8 mouse cellular contexts compared by ENCODE assay signal in genomic region chr7:125560146-125560785, GRCm38 (mm10). TPM values are rescaled to one million over a fixed set of nuclear protein-coding genes. Genes with fewer than 3 reads are reported as not detected.
A peak's percentile ranks its signal among the peaks of the same experiment; 100 is the strongest.
DNase-seq lines count a peak whose midpoint lies in the region; ATAC-seq and TF ChIP-seq lines count a peak whose summit lies in the region.

No protein-coding gene starts in this region.

- WGBS in liver, adult 2 months, result 41% methylated on average over 7 of the region's 7 CpGs
- whole genome bisulfite sequencing in liver, embryonic 11.5 days, result 82% methylated on average over 7 of the region's 7 CpGs

- intact Hi-C loops in gastrocnemius, postnatal 36 days (cut with DNase I), result no loop called here

- H3K4me2 ChIP-seq in liver, embryonic 11.5 days, result no peak overlapping the region

- peaks cover 51% of the 10 kb centered on the region for H3K4me1 ChIP-seq in liver, adult 2 months (ENCODE audit: control insufficient read depth, insufficient read depth, low read length)
- H3K4me1 ChIP-seq in liver, embryonic 11.5 days (replicated peaks; ENCODE audit: control insufficient read depth, insufficient read depth, low read length), result peaks cover 21% of the 10 kb centered on the region

- H3K27ac ChIP-seq in liver, adult 2 months (replicated peaks; ENCODE audit: insufficient read depth, low read depth, low read length), result peak overlapping the region; percentile 22
- no peak overlapping the region for H3K27ac ChIP-seq in liver, embryonic 11.5 days (ENCODE audit: low read depth, low read length)

- no peaks in the 10 kb centered on the region for H3K27me3 ChIP-seq in liver, adult 2 months (ENCODE audit: control insufficient read depth, insufficient read depth, low read length)
- H3K27me3 ChIP-seq in liver, embryonic 11.5 days (replicated peaks; ENCODE audit: control insufficient read depth, insufficient read depth, low read length), result no peaks in the 10 kb centered on the region

- peak; percentile 35 to 44 for DNase-seq in adrenal gland, adult 18-20 months (ENCODE audit: low spot score in 2 of 2)
- no peak for DNase-seq in adrenal gland, adult 8-10 months
- peak; percentile 63 for DNase-seq in liver, adult 2 months (ENCODE audit: extremely low read depth, low read depth, low spot score)
- no peak for DNase-seq in liver, embryonic 11.5 days (ENCODE audit: low spot score)
- peak; percentile 49 to 53 for DNase-seq in gastrocnemius, postnatal 36 days
- peak; percentile 88 for DNase-seq in lung, postnatal 25 days (ENCODE audit: low spot score)
- no peak for DNase-seq in testis, postnatal 10 days (ENCODE audit: low spot score)
- DNase-seq in layer of hippocampus, adult 18-20 months (ENCODE audit: low spot score in 2 of 2), result no peak

- H3K79me2 ChIP-seq in liver, adult 2 months (ENCODE audit: control insufficient read depth, insufficient read depth, low read length), result peaks cover 60% of the 10 kb centered on the region; the same call in 1 of the 2 replicates

- no peak for TF ChIP-seq POLR2A in liver, adult 2 months (IDR thresholded peaks at IDR 0.05; ENCODE audit: extremely low read depth, insufficient read depth, low read length)

- peaks cover 2% of the 10 kb centered on the region; the same call in 1 of the 2 replicates for H3K36me3 ChIP-seq in liver, adult 2 months (ENCODE audit: control insufficient read depth, insufficient read depth, low read length)
- H3K36me3 ChIP-seq in liver, embryonic 11.5 days (ENCODE audit: control insufficient read depth, insufficient read depth, low read length), result no peaks in the 10 kb centered on the region

- no peak overlapping the region for H3K9ac ChIP-seq in liver, adult 2 months (ENCODE audit: low read depth, low read length)
- H3K9ac ChIP-seq in liver, embryonic 11.5 days (ENCODE audit: low read depth, low read length), result no peak overlapping the region

- H3K9me3 ChIP-seq in liver, embryonic 11.5 days (ENCODE audit: control insufficient read depth, low read length), result no peaks in the 10 kb centered on the region

- TF ChIP-seq CTCF in liver, adult 2 months (IDR thresholded peaks at IDR 0.05; ENCODE audit: low read depth, low read length), result no peak

- no peak overlapping the region for H3K4me3 ChIP-seq in liver, adult 2 months (ENCODE audit: insufficient read depth, low read depth, low read length)
- H3K4me3 ChIP-seq in liver, embryonic 11.5 days (ENCODE audit: low read depth, low read length), result no peak overlapping the region

- ATAC-seq in liver, embryonic 11.5 days (replicated peaks; ENCODE audit: low FRiP score), result no peak

RNA-seq across cellular contexts. Expression of gene Il4ra, which starts 8.3 kb away (rescaled TPM):
- 100 to 1,000 TPM in 1 of 2 experiments, 10 to 100 TPM in 1; 39.6 to 199 TPM for total RNA-seq in adrenal gland, adult 18-20 months (2021)
- 100 to 1,000 TPM in 2 of 4 experiments, 10 to 100 TPM in 2; 33.7 to 203 (median 102) TPM for total RNA-seq in adrenal gland, adult 8-10 months (2022)
- total RNA-seq in liver, adult 2 months (2014; rRNA removed), result 11.3 and 16.6 TPM in 2 replicates
- 18.7 and 24.0 TPM in 2 replicates for polyA plus RNA-seq in liver, adult 2 months (2012; rRNA removed)
- polyA plus RNA-seq in liver, embryonic 11.5 days (2014; fragmentation: Nextera tagmentation; extraction: Ambion mirVana), result 4.4 and 5.3 TPM in 2 replicates
- 1 to 10 TPM; 4.7 to 6.2 TPM for total RNA-seq in gastrocnemius, postnatal 36 days (2021)
- total RNA-seq in layer of hippocampus, adult 18-20 months (2021), result 1 to 10 TPM; 4.0 to 4.7 TPM

RNA-seq across cellular contexts. Expression of gene Il21r, which starts 43.0 kb away (rescaled TPM):
- under 1 TPM; 0.40 to 0.74 TPM for total RNA-seq in adrenal gland, adult 18-20 months (2021)
- 1 to 10 TPM in 2 of 4 experiments, under 1 TPM in 2; 0.70 to 1.6 (median 0.96) TPM for total RNA-seq in adrenal gland, adult 8-10 months (2022)
- total RNA-seq in liver, adult 2 months (2014; rRNA removed), result 0.09 and 0.67 TPM in 2 replicates
- polyA plus RNA-seq in liver, adult 2 months (2012; rRNA removed), result 0.62 and 1.2 TPM in 2 replicates
- polyA plus RNA-seq in liver, embryonic 11.5 days (2014; fragmentation: Nextera tagmentation; extraction: Ambion mirVana), result 0.81 and 1.1 TPM in 2 replicates
- total RNA-seq in gastrocnemius, postnatal 36 days (2021), result under 1 TPM in 1 of 2 experiments, not detected in 1; 0.59 TPM
- 1 to 10 TPM; 1.1 to 1.3 TPM for total RNA-seq in layer of hippocampus, adult 18-20 months (2021)

Comparison
In these comparisons a context has a peak if more than half of its experiments do, and no peak if none do; other contexts are left out.
1. DNase-seq: peak in adrenal gland, adult 18-20 months (2 of 2), liver, adult 2 months (single experiment), gastrocnemius, postnatal 36 days (2 of 2) and lung, postnatal 25 days (single experiment); none in adrenal gland, adult 8-10 months (single experiment), liver, embryonic 11.5 days (single experiment), testis, postnatal 10 days (single experiment) and layer of hippocampus, adult 18-20 months (0 of 2).